Mouse (Mus musculus): ENCODE measurements at regions not wholly inside any gene's neighbourhood (a gene's known extent, or its start where the extent isn't known, plus 50 kb on each side); places are given as distances from the start of the nearest gene placed in this dataset.
"Not testable (repeated sequence)": the region's sequence is repeated elsewhere in the genome, so short reads cannot be mapped to it uniquely, and the experiment has no call there.

DNA sequence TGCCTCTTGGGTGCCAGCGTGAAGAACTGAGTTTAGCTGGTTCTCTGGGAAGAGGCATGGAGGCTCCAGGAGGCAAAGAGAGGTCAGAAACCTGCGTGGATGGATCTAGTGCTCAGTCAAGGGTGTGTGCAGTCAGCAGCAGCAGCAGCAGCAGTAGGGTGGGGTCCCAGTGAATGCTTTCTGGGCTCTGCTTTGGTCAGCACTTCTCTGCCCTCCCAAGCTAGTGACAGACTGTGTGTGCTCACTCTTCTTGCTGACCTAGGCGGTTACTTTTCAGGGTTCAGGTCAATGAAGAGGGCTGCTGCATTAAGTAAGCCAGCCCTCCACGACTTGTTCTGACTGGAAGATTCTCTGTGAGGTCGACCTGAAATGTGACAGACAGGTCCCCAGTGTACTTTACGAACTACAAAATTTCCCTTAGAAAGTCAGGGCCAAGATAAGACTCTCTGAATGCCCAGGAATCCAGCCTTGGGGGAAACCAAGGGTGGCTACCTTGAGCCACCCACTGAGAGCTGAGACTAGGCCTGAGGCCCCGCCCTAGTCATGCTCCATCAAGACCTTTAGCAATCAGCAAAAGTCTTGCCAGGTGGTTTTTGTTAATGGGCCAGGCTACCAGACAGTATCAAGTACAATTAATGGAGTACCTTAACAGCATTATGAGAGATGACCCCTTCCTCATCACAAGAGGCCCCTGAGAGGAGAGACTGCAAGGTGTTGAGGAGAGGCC lies 114.9 kb upstream of the Lemd2 start:
- no peak for DNase-seq

GRCm38 (mm10) chr17:27317576-27318277 lies 113.5 kb upstream of the Lemd2 start:
- DNase-seq: peak; percentile 92 to 96

GRCm38 (mm10) chr17:27316711-27317575 lies 112.7 kb upstream of the Lemd2 start:
- no peak for DNase-seq

- DNase-seq: peak in 1 of 2 experiments; percentile 60
These were observed 111.8 kb upstream of the Lemd2 start for GRCm38 (mm10) chr17:27315947-27316628.

- no peak for DNase-seq
These were observed 111.2 kb upstream of the Lemd2 start for GRCm38 (mm10) chr17:27315428-27315827.

DNA sequence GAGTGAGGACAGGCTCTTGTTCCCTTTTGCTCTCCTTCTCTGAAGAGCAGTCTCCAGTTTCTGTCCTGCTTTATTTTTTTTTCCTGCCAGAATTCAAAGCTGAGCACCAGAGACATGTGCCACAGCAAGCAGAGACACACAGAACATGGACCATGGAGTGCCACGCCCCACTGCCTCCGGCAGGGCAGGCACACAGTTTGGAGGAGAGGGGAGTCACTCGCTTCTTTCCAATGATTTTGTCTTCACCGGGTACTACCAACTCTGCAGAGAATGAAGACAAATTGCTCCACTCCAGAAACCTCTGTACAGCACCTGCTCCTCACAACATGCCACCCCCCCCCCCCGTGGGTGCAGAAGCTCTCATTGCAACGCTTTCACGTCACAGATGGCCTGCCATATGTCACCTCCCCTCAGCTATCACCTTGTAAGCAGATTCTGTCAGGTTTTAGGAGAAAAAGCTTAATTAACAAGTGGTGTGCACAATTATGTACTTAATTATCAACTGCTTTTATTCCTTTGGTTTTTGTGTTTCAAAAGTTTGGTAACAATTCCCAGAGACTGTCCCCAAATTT lies 110.6 kb upstream of the Lemd2 start:
- DNase-seq: peak in 1 of 2 experiments; percentile 60

DNA sequence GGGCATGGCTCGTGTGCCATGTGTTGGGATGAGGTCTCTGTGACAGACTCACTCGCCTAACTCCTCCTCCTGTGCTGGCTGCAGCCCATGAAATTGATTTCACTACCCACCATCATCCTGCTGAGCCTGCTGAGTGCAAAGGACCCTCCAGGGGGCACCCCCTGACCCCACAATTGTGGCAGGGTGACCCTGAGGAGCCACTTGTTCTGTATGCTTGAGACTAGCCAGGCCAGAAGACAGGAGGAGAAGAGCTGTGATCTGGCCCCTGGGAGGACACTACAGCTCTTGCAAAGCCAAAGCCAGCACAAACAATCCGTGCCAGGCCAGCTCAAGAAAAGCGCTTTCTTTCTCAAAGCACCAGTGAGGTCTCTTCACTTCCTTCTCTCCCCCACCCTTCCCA lies 104.7 kb upstream of the Lemd2 start:
- no peak for DNase-seq

- DNase-seq: peak; percentile 61 to 80
These were observed 100.6 kb upstream of the Lemd2 start for GRCm38 (mm10) chr17:27304842-27305241.

DNA sequence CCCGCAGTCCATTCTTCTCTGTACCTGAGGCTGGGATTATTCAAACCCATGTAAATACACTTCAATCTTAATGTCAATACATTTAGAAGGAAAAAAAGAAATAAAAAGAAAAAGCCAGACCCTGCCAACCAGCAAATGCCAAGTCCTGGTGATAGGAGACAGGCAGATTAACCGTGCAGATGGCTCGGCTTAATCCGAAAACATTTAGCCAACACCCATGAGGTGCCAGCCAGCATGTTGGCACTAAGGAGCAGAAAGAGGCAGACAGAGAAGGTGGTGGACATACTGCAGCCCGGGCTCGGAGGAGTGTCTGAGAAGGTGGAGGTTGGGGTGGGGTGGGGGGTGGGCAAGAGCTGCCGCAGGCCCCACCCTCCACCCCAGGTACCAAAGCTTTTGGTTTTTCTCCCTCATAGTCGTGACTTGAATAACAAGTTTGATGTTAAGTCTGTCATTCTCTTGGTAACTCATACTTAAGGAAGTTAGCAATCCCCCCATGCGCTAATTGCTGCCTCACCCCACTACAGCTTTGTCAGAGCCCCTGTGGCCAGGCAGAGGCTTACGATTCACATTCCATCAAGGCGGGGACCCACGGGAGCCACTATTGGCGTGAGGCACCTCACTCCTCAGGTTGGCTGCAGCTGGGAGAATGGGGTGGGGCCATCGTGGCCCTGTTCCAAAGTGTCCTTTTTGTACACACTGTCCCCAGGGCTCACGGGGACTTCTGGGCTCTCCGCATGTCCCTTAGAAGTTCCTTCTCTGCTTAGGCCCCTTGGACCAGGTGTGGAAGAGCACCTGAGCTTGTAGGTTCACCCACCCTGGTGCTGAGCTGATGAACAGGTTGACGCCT lies 99.6 kb upstream of the Lemd2 start:
- no peak for DNase-seq

DNA sequence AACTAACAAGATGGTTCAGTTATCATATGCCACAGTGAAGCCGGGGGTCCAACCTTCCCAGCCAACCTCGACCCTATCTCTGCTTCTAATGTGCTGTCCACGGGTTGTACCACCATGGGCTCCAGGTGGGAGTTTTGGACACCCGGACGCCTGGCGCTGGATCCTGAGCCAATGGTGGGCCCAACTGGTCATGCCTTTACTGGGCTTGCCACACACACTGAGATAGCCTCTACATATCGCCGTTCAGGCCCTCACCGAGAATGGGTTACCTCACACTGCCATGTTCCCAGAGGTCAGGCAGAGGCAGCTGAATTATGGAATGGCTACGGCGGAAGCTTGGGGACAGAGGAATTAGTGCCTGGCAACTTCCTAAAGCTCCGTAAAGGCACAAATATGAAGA lies 98.8 kb upstream of the Lemd2 start:
- DNase-seq: no peak

DNA sequence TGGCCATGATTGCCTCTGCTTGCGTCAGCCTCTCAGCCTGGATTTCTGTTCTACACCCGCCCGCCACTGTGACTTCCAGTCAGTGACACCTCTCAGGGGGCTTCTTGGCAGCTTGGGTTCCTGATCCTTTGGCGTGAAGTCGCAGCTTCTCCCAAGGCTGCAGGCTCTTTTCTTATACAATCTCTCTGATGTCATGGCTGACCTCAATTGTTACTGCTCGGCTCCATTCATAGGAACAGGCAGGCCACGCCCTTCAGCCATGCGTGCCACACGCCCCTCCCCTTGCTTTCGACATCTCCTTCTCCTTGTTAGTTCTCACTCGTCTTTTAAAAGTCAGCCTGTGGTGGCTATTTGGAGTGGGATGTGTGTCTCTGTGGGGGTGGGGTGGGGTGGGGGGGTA lies 97.1 kb upstream of the Lemd2 start:
- peak in 1 of 2 experiments; percentile 29 for DNase-seq

DNA sequence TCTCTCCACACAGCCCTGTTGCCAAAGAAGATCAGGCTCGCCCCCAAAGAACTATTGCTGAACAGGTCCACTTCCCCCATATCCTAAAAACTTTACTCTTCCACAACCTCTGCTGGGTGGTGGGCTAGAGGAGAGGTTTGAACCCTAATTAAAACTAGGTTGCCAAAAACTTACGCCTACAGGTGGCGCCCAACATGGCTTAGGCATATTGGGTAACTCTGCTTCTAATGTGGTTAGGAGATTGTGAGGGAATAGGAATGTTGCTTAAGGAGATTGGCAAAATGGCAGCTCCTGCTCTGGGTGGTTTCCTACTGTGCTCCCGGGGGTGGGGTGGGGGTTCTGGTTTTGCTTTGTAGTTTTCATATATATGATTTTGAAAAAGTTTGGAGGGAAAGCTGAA lies 95.0 kb upstream of the Lemd2 start:
- DNase-seq: peak; percentile 44 to 48

DNA sequence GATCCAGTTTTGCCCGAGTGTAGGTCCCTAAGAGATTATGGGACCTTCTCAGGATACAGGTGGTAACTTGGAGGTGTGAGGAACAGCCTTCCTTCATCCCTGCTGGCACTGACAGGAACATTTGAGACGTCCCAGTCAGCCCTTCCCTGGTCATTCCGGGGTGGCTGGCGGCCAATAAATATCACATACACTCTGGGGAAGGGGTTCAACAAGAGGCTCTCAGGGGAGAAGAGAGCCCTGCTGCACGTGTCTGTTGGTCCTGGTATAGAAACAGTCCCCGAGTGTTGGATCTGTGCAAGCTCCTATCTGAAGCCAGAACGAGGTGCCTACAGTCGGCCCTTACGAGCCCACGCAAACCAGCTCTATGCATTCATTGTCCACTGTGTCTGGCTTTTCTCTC lies 94.1 kb upstream of the Lemd2 start:
- peak in 1 of 2 experiments; percentile 10 for DNase-seq

DNA sequence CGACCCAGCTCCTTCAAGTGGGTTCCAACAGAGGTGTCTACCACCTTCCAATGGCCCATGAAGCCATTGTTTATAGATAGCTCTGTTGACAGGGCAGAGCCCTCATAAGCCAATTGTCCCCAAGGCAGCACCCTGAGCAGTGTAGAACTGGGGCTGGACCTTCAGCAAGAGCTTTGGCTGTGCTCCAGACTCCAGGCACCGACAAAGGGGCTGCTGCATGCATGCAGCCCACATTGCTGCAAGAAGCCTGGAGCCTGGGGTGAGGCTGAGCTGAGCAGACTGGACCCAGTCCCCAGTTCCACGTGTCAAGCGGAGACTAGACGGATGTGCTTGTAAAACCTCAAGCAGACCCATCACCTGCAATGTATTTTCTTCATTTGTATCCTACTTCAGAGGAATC lies 91.9 kb upstream of the Lemd2 start:
- peak; percentile 9 to 27 for DNase-seq

DNA sequence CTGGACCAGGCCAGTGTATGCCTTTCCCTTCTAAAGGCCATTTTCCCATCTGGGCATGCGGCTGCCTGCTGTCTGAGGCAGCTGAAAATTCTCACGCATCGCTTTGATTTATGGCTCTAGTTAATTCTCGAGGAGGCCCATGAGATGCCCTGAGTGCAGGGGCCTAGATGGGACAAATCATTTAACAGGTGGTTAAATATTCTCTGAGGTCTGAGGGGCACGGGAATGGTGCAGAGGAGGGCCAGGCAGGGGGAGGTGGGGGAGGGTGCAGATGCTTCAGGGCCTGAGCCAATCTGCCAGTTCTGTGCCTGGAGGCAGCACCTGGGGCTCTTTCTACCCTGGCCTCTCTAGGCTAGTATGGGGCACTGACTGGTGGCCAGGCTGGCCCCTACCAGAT lies 89.9 kb upstream of the Lemd2 start:
- DNase-seq: peak; percentile 76 to 89

GRCm38 (mm10) chr17:27293586-27294207 lies 89.4 kb upstream of the Lemd2 start:
- DNase-seq: no peak

GRCm38 (mm10) chr17:27291673-27292072 lies 87.4 kb upstream of the Lemd2 start:
- peak; percentile 73 to 86 for DNase-seq

GRCm38 (mm10) chr17:27291176-27291575 lies 86.9 kb upstream of the Lemd2 start:
- no peak for DNase-seq

- DNase-seq: no peak
These were observed 86.0 kb upstream of the Lemd2 start for GRCm38 (mm10) chr17:27290311-27290710.

- DNase-seq: peak in 1 of 2 experiments; percentile 56
These were observed 85.5 kb upstream of the Lemd2 start for GRCm38 (mm10) chr17:27289804-27290203.

DNA sequence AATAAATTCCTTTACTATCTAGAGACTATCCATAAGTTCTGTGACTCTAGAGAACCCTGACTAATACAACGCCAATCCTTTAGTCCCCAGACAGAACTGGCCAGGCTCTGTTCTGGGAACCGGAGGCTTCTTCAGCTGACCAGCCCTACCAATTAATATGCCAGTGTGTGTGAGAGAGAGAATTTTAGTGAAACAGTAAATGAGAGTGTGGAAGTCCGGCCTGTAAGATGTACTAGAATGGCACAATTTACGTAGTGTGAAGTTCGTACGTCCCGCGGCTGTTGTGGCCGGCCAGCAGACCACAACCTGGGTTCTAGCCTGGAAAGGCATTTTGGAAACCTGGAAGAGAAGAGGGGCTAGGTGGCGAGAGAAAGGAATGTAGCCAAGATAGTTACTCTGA lies 83.7 kb upstream of the Lemd2 start:
- not testable (repeated sequence) for DNase-seq
